Mouse (Mus musculus): ENCODE measurements around the gene Id2. TPM values are rescaled to one million over a fixed set of nuclear protein-coding genes. Genes with fewer than 3 reads are reported as not detected.

The Id2 gene
- polyA plus RNA-seq, 1 experiment from 2014 or later = 388 TPM

GRCm38 (mm10) chr12:25124431-25125238 lies 27.7 kb upstream of the Id2 start:
- ATAC-seq (ENCODE audit: low FRiP score, low read depth) = no peak
- Histone ChIP-seq H3K4me2 (replicated peaks) (peak overlapping the region; percentile 9; the same call in 1 of the 2 replicates), H3K4me1 (peaks cover 62% of the 10 kb centered on the region), H3K27me3 (no peaks in the 10 kb centered on the region), H3K36me3 (no peaks in the 10 kb centered on the region), H3K9ac (no peak overlapping the region), H3K9me3 (no peaks in the 10 kb centered on the region), H3K27ac (peak overlapping the region; percentile 58), H3K4me3 (no peak overlapping the region)
- 18% methylated on average over 19 of the region's 19 CpGs for WGBS

GRCm38 (mm10) chr12:25120753-25121152 lies 23.8 kb upstream of the Id2 start:
- Histone ChIP-seq H3K36me3 (no peaks in the 10 kb centered on the region), H3K27ac (no peak overlapping the region), H3K4me3 (no peak overlapping the region), H3K4me2 (replicated peaks) (no peak overlapping the region), H3K9ac (no peak overlapping the region), H3K4me1 (peaks cover 30% of the 10 kb centered on the region), H3K27me3 (no peaks in the 10 kb centered on the region), H3K9me3 (no peaks in the 10 kb centered on the region)
- no peak for ATAC-seq (ENCODE audit: low FRiP score, low read depth)
- 91% methylated on average over 4 of the region's 4 CpGs for WGBS

- Histone ChIP-seq H3K9ac (no peak overlapping the region), H3K27ac (no peak overlapping the region), H3K27me3 (no peaks in the 10 kb centered on the region), H3K4me3 (no peak overlapping the region), H3K4me2 (replicated peaks) (no peak overlapping the region), H3K9me3 (no peaks in the 10 kb centered on the region), H3K4me1 (peaks cover 15% of the 10 kb centered on the region), H3K36me3 (no peaks in the 10 kb centered on the region)
- ATAC-seq (ENCODE audit: low FRiP score, low read depth) = no peak; the same call in 1 of the 2 replicates
- WGBS = 49% methylated on average over 15 of the region's 15 CpGs
These were observed 22.3 kb upstream of the Id2 start for GRCm38 (mm10) chr12:25119278-25119677.

- H3K36me3 ChIP-seq = no peaks in the 10 kb centered on the region
- peaks cover 5% of the 10 kb centered on the region; the same call in 1 of the 2 replicates for H3K4me1 ChIP-seq
- H3K9ac ChIP-seq = no peak overlapping the region
- WGBS = 84% methylated on average over 4 of the region's 4 CpGs
- H3K27ac ChIP-seq = no peak overlapping the region
- H3K4me2 ChIP-seq (replicated peaks) = no peak overlapping the region
- H3K4me3 ChIP-seq = no peak overlapping the region
- H3K9me3 ChIP-seq = no peaks in the 10 kb centered on the region
- no peaks in the 10 kb centered on the region for H3K27me3 ChIP-seq
- no peak for ATAC-seq (ENCODE audit: low FRiP score, low read depth)
These were observed 21.0 kb upstream of the Id2 start for GRCm38 (mm10) chr12:25117856-25118511.

- Histone ChIP-seq H3K4me1 (peaks cover 5% of the 10 kb centered on the region; the same call in 1 of the 2 replicates), H3K9ac (no peak overlapping the region), H3K27me3 (no peaks in the 10 kb centered on the region), H3K36me3 (no peaks in the 10 kb centered on the region), H3K9me3 (0 out of 2 replicates have a peak, but pooled peaks cover 7% of the 10 kb centered on the region), H3K4me3 (no peak overlapping the region), H3K4me2 (replicated peaks) (no peak overlapping the region), H3K27ac (no peak overlapping the region)
- 79% methylated on average over 2 of the region's 2 CpGs for WGBS
- no peak for ATAC-seq (ENCODE audit: low FRiP score, low read depth)
These were observed 19.2 kb upstream of the Id2 start for GRCm38 (mm10) chr12:25116126-25116525.

GRCm38 (mm10) chr12:25114426-25114825 lies 17.5 kb upstream of the Id2 start:
- Histone ChIP-seq H3K4me3 (no peak overlapping the region), H3K4me1 (peaks cover 4% of the 10 kb centered on the region; the same call in 1 of the 2 replicates), H3K9ac (no peak overlapping the region), H3K27ac (no peak overlapping the region), H3K36me3 (no peaks in the 10 kb centered on the region), H3K9me3 (0 out of 2 replicates have a peak, but pooled peaks cover 7% of the 10 kb centered on the region), H3K4me2 (replicated peaks) (no peak overlapping the region), H3K27me3 (no peaks in the 10 kb centered on the region)
- ATAC-seq (ENCODE audit: low FRiP score, low read depth) = no peak
- WGBS = 79% methylated on average over 1 of the region's 1 CpGs

GRCm38 (mm10) chr12:25113357-25113756 lies 16.4 kb upstream of the Id2 start:
- no peak overlapping the region for H3K9ac ChIP-seq
- H3K27ac ChIP-seq = no peak overlapping the region
- no peak for ATAC-seq (ENCODE audit: low FRiP score, low read depth)
- 74% methylated on average over 2 of the region's 2 CpGs for WGBS
- H3K9me3 ChIP-seq = 0 out of 2 replicates have a peak, but pooled peaks cover 7% of the 10 kb centered on the region
- H3K4me2 ChIP-seq (replicated peaks) = no peak overlapping the region
- no peaks in the 10 kb centered on the region for H3K36me3 ChIP-seq
- no peaks in the 10 kb centered on the region for H3K4me1 ChIP-seq
- H3K27me3 ChIP-seq = no peaks in the 10 kb centered on the region
- H3K4me3 ChIP-seq = no peak overlapping the region

GRCm38 (mm10) chr12:25112806-25113205 lies 15.9 kb upstream of the Id2 start:
- Histone ChIP-seq H3K36me3 (no peaks in the 10 kb centered on the region), H3K9me3 (0 out of 2 replicates have a peak, but pooled peaks cover 7% of the 10 kb centered on the region), H3K27ac (no peak overlapping the region), H3K4me3 (no peak overlapping the region), H3K4me1 (no peaks in the 10 kb centered on the region), H3K27me3 (no peaks in the 10 kb centered on the region), H3K4me2 (replicated peaks) (no peak overlapping the region), H3K9ac (no peak overlapping the region)
- ATAC-seq (ENCODE audit: low FRiP score, low read depth) = no peak
- whole genome bisulfite sequencing = 93% methylated on average over 2 of the region's 2 CpGs

- Histone ChIP-seq H3K4me2 (replicated peaks) (no peak overlapping the region), H3K9ac (no peak overlapping the region), H3K9me3 (0 out of 2 replicates have a peak, but pooled peaks cover 7% of the 10 kb centered on the region), H3K36me3 (no peaks in the 10 kb centered on the region), H3K27ac (no peak overlapping the region), H3K27me3 (no peaks in the 10 kb centered on the region), H3K4me3 (no peak overlapping the region), H3K4me1 (no peaks in the 10 kb centered on the region)
- ATAC-seq (ENCODE audit: low FRiP score, low read depth) = no peak
- WGBS = 87% methylated on average over 7 of the region's 7 CpGs
These were observed 13.7 kb upstream of the Id2 start for GRCm38 (mm10) chr12:25110682-25111078.

GRCm38 (mm10) chr12:25109971-25110681 lies 13.2 kb upstream of the Id2 start:
- WGBS = 62% methylated on average over 7 of the region's 7 CpGs
- Histone ChIP-seq H3K27ac (no peak overlapping the region), H3K4me3 (no peak overlapping the region), H3K9me3 (0 out of 2 replicates have a peak, but pooled peaks cover 7% of the 10 kb centered on the region), H3K4me1 (no peaks in the 10 kb centered on the region), H3K27me3 (no peaks in the 10 kb centered on the region), H3K4me2 (replicated peaks) (no peak overlapping the region), H3K36me3 (no peaks in the 10 kb centered on the region), H3K9ac (no peak overlapping the region)
- ATAC-seq (ENCODE audit: low FRiP score, low read depth) = no peak

GRCm38 (mm10) chr12:25108865-25109264 lies 11.9 kb upstream of the Id2 start:
- 60% methylated on average over 2 of the region's 2 CpGs for WGBS

GRCm38 (mm10) chr12:25104541-25104940 lies 7.6 kb upstream of the Id2 start:
- Histone ChIP-seq H3K27ac (no peak overlapping the region), H3K9ac (no peak overlapping the region), H3K36me3 (no peaks in the 10 kb centered on the region), H3K4me2 (replicated peaks) (no peak overlapping the region), H3K27me3 (no peaks in the 10 kb centered on the region), H3K4me1 (peaks cover 19% of the 10 kb centered on the region), H3K9me3 (no peaks in the 10 kb centered on the region), H3K4me3 (no peak overlapping the region)
- no peak for ATAC-seq (ENCODE audit: low FRiP score, low read depth)

More at GRCm38 (mm10) chr12:25108865-25109264, 11.9 kb upstream of the Id2 start:
- Histone ChIP-seq H3K4me3 (no peak overlapping the region), H3K9ac (no peak overlapping the region), H3K36me3 (no peaks in the 10 kb centered on the region), H3K27me3 (no peaks in the 10 kb centered on the region), H3K27ac (no peak overlapping the region), H3K4me2 (replicated peaks) (no peak overlapping the region), H3K9me3 (0 out of 2 replicates have a peak, but pooled peaks cover 7% of the 10 kb centered on the region), H3K4me1 (peaks cover under 1% of the 10 kb centered on the region; the same call in 1 of the 2 replicates)
- ATAC-seq (ENCODE audit: low FRiP score, low read depth) = no peak
